Mouse (Mus musculus) testis, adult 2 months (tissue): Measurements from ENCODE around the gene Atxn10.

Experiments
- CTCF ChIP-seq: fragments of 200-500 bp; IDR thresholded peaks from 2 replicates; pipeline ENCODE4 v1.5.1; 2012; ENCODE audit warnings: low read depth, mild to moderate bottlenecking, inconsistent platforms, low read length, moderate library complexity; ENCODE audit not compliant: control insufficient read depth, insufficient read depth, insufficient replicate concordance
- POLR2A ChIP-seq: fragments of 200-500 bp; IDR thresholded peaks from 2 replicates; pipeline ENCODE4 v1.6.1; 2012; ENCODE audit warnings: low read depth, mild to moderate bottlenecking, inconsistent platforms, low read length, moderate library complexity; ENCODE audit not compliant: control insufficient read depth

DNA sequence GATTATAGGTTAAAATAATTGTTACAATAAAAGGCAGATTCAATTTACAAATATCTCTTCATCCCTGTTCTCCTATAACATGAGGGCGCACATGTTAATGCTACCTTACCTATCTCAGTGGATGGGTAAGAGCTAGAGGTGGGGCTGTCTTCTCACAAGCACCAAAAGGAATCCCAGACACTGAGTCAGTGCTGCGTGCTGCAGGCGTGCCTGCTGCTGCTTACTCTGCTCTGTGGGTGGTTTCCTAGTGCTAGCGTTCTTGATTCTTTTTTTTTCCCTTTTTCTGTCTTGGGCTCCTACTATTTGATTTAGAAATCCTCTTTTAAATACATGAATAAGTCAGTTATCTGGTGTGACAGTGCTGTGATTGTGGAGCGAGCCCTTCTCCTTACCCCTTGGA is 30.9 kb downstream of the Atxn10 start:
- TF ChIP-seq CTCF: no peak
- no peak for TF ChIP-seq POLR2A
